Mouse (Mus musculus) liver, embryonic 15.5 days (tissue): ENCODE measurements around the gene Tubg1. TPM values are rescaled to one million over a fixed set of nuclear protein-coding genes. Genes with fewer than 3 reads are reported as not detected.

Experiments
- ATAC-seq: fragments of 200-750 bp; cut with Nextera tagmentation; 2 replicates; pipeline ENCODE4 v1.8.0; 2017; ENCODE audit warnings: moderate number of reproducible peaks, mild to moderate bottlenecking, moderate library complexity; ENCODE audit not compliant: insufficient read depth
- H3K27ac ChIP-seq: fragments of 300-500 bp; sonication (generic); replicated peaks from 2 replicates; pipeline ENCODE4 v1.5.1; 2015; ENCODE audit warnings: mild to moderate bottlenecking, inconsistent platforms
- H3K27me3 ChIP-seq: fragments of 300-500 bp; sonication (generic); 2 replicates; pipeline ENCODE4 v1.6.1; 2015; ENCODE audit warnings: mild to moderate bottlenecking, inconsistent platforms
- H3K36me3 ChIP-seq: fragments of 300-500 bp; sonication (generic); replicated peaks from 2 replicates; pipeline ENCODE4 v1.6.1; 2015; ENCODE audit warnings: moderate library complexity, mild to moderate bottlenecking, inconsistent platforms
- H3K4me1 ChIP-seq: fragments of 300-500 bp; sonication (generic); replicated peaks from 2 replicates; pipeline ENCODE4 v1.6.1; 2015; ENCODE audit warnings: inconsistent platforms
- H3K4me2 ChIP-seq: fragments of 300-500 bp; sonication (generic); 2 replicates; pipeline ENCODE4 v1.6.1; 2015; ENCODE audit warnings: moderate library complexity, mild to moderate bottlenecking, inconsistent platforms
- H3K4me3 ChIP-seq: fragments of 300-500 bp; sonication (generic); replicated peaks from 2 replicates; pipeline ENCODE4 v1.5.1; 2015; ENCODE audit warnings: mild to moderate bottlenecking, inconsistent platforms
- H3K9ac ChIP-seq: fragments of 300-500 bp; sonication (generic); 2 replicates; pipeline ENCODE4 v1.6.1; 2015; ENCODE audit warnings: moderate library complexity, mild to moderate bottlenecking, inconsistent platforms
- H3K9me3 ChIP-seq: fragments of 300-500 bp; sonication (generic); replicated peaks from 2 replicates; pipeline ENCODE4 v1.6.1; 2016; ENCODE audit warnings: inconsistent platforms
- WGBS: fragments of 180-500 bp; shearing (Covaris S2); methylation state at CpG from one replicate; pipeline ENCODE4 v1.1.7; 2015; ENCODE audit warnings: mixed read lengths; ENCODE audit not compliant: insufficient replicate concordance; 5-methylcytosine and 5-hydroxymethylcytosine counted together
- polyA plus RNA-seq: library from polyadenylated mRNA; unstranded; fragments of >200 nt; fragmentation: Nextera tagmentation; extraction: Ambion mirVana; gene quantifications from 2 replicates; pipeline ENCODE4 v1.2.1, GENCODE M21; 2015

Tubg1 gene
- polyA plus RNA-seq, 1 experiment from 2014 or later, result 38.3 TPM

- Histone ChIP-seq H3K4me2 (no peak overlapping the region), H3K9ac (no peak overlapping the region), H3K4me3 (no peak overlapping the region), H3K27ac (no peak overlapping the region), H3K36me3 (no peaks in the 10 kb centered on the region), H3K4me1 (peaks cover 7% of the 10 kb centered on the region; the same call in 1 of the 2 replicates), H3K27me3 (peaks cover 69% of the 10 kb centered on the region), H3K9me3 (no peaks in the 10 kb centered on the region)
- WGBS, result 65% methylated on average over 8 of the region's 8 CpGs
- ATAC-seq, result no peak
These were observed 21.4 kb downstream of the Tubg1 start for GRCm38 (mm10) chr11:101141088-101141487.

DNA sequence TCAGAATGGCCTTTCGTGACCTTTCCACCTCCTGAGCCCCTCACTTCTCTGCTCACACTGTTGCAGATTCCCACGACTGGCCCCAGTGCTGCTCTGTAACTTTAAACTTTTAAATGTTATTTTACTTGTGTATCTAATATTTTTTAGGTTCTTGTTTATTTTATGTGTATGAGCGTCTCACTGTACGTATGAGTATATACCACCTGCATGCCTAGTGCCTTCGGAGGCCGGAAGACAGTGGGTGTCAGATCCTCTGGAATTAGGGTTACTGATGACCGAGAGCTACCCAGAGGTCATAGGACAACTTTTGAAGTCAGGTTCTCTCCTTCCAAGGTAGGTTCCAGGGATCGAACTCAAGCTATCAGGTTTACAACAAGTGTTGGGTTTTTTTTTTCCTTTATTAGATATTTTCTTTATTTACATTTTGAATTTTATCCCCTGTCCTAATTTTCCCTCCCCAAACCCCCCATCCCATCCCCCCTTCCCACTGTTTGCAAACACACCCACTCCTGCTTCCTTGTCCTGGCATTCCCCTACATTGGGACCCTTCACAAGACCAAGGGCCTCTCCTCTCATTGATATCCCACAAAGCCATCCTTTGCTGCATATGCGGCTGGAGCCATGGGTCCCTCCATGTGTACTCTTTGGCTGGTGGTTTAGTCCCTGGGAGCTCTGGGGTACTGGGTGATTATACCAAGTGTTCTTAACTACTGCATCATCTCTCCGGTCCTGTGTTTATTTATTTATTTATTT, 22.7 kb downstream of the Tubg1 start:
- ATAC-seq, result no peak
- no peak overlapping the region for H3K27ac ChIP-seq
- 69% methylated on average over 10 of the region's 10 CpGs for WGBS
- no peaks in the 10 kb centered on the region for H3K36me3 ChIP-seq
- no peak overlapping the region for H3K4me3 ChIP-seq
- no peak overlapping the region for H3K4me2 ChIP-seq
- peaks cover 71% of the 10 kb centered on the region for H3K27me3 ChIP-seq
- H3K9me3 ChIP-seq, result no peaks in the 10 kb centered on the region
- peaks cover 7% of the 10 kb centered on the region; the same call in 1 of the 2 replicates for H3K4me1 ChIP-seq
- H3K9ac ChIP-seq, result no peak overlapping the region

- WGBS, result 13% methylated on average over 19 of the region's 19 CpGs
- H3K4me3 ChIP-seq, result peak overlapping the region; percentile 12
- H3K9ac ChIP-seq, result no peak overlapping the region
- peaks cover 7% of the 10 kb centered on the region; the same call in 1 of the 2 replicates for H3K4me1 ChIP-seq
- peaks cover 62% of the 10 kb centered on the region for H3K27me3 ChIP-seq
- no peak for ATAC-seq
- H3K27ac ChIP-seq, result no peak overlapping the region
- H3K36me3 ChIP-seq, result no peaks in the 10 kb centered on the region
- no peaks in the 10 kb centered on the region for H3K9me3 ChIP-seq
- peak overlapping the region; percentile 48 for H3K4me2 ChIP-seq
These were observed 23.8 kb downstream of the Tubg1 start for GRCm38 (mm10) chr11:101143338-101144225.

GRCm38 (mm10) chr11:101146377-101146776, 26.6 kb downstream of the Tubg1 start:
- Histone ChIP-seq H3K27me3 (peaks cover 35% of the 10 kb centered on the region), H3K4me3 (no peak overlapping the region), H3K9ac (no peak overlapping the region), H3K36me3 (no peaks in the 10 kb centered on the region), H3K27ac (no peak overlapping the region), H3K4me2 (no peak overlapping the region), H3K4me1 (no peaks in the 10 kb centered on the region; the same call in 1 of the 2 replicates), H3K9me3 (no peaks in the 10 kb centered on the region)
- WGBS, result 37% methylated on average over 10 of the region's 10 CpGs
- no peak for ATAC-seq

GRCm38 (mm10) chr11:101148751-101149150, 29.0 kb downstream of the Tubg1 start:
- Histone ChIP-seq H3K9ac (no peak overlapping the region), H3K4me2 (no peak overlapping the region), H3K27me3 (peaks cover 14% of the 10 kb centered on the region), H3K36me3 (no peaks in the 10 kb centered on the region), H3K27ac (no peak overlapping the region), H3K9me3 (no peaks in the 10 kb centered on the region), H3K4me3 (no peak overlapping the region), H3K4me1 (no peaks in the 10 kb centered on the region; the same call in 1 of the 2 replicates)
- WGBS, result 63% methylated on average over 10 of the region's 10 CpGs
- no peak for ATAC-seq

GRCm38 (mm10) chr11:101149178-101150105, 29.7 kb downstream of the Tubg1 start:
- ATAC-seq, result no peak
- Histone ChIP-seq H3K9ac (no peak overlapping the region), H3K4me3 (no peak overlapping the region), H3K9me3 (no peaks in the 10 kb centered on the region), H3K4me1 (no peaks in the 10 kb centered on the region), H3K4me2 (no peak overlapping the region), H3K36me3 (no peaks in the 10 kb centered on the region), H3K27ac (no peak overlapping the region), H3K27me3 (peaks cover 11% of the 10 kb centered on the region; the same call in 1 of the 2 replicates)
- WGBS, result 61% methylated on average over 9 of the region's 9 CpGs

DNA sequence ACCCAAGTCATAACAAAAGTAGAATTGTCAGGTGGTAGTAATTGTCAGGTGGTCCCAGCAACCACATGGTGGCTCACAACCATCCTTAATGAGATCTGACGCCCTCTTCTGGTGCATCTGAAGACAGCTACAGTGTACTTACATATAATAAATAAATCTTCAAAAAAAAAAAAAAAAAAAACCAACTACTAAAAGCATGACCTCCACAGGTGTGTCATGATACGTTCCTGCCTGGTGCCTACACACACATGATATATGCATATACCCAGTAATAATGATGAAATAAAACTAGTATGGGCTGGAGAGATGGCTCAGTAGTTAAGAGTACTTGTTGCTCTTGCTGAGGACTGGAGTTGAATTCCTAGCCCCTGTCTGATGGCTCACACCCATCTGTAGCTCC, 31.3 kb downstream of the Tubg1 start:
- 43% methylated on average over 2 of the region's 2 CpGs for WGBS
- Histone ChIP-seq H3K4me2 (no peak overlapping the region), H3K36me3 (no peaks in the 10 kb centered on the region), H3K4me3 (no peak overlapping the region), H3K9me3 (no peaks in the 10 kb centered on the region), H3K4me1 (peaks cover 6% of the 10 kb centered on the region; the same call in 1 of the 2 replicates), H3K27ac (no peak overlapping the region), H3K9ac (no peak overlapping the region), H3K27me3 (peaks cover 20% of the 10 kb centered on the region)
- no peak for ATAC-seq

DNA sequence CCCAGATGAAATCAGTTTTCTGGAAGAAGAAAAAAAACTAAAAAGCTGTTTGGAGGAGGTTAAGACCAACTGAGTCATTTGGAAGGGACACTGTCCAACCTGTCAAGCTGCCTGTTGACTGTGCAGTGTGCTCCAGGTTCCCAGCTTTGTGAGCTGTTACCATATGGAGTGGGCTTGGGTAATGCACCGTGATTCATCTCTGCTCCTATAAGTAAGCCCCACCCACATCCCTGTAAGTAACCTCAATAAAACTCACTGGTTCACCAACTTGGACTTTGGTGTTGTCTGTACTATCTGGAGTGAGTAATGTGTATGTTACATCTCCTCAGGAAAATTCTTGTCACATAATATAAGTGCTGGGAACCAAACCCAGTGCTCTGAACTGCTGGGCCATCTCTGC, 33.1 kb downstream of the Tubg1 start:
- Histone ChIP-seq H3K4me3 (no peak overlapping the region), H3K9ac (no peak overlapping the region), H3K9me3 (no peaks in the 10 kb centered on the region), H3K27ac (no peak overlapping the region), H3K4me2 (no peak overlapping the region), H3K4me1 (peaks cover 6% of the 10 kb centered on the region; the same call in 1 of the 2 replicates), H3K36me3 (no peaks in the 10 kb centered on the region), H3K27me3 (peaks cover 32% of the 10 kb centered on the region)
- ATAC-seq, result no peak
- 68% methylated on average over 1 of the region's 1 CpGs for WGBS

DNA sequence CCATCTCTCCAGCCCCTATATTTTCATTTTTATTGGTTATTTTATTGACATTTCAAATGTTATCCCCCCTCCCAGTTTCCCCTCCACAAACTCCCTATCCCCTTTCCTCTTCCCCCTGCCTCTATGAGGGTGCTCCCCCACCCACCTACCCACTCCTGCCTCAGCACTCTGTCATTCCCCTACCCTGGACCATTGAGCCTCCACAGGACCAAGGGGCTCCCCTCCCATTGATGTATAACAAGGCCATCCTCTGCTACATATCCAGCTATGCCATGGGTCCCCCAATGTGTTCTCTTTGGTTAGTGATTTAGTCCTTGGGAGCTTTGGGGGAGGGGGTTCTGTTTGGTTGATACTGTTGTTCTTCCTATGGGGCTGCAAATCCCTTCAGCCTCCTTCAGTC, 34.9 kb downstream of the Tubg1 start:
- ATAC-seq, result no peak
- Histone ChIP-seq H3K4me1 (peaks cover 6% of the 10 kb centered on the region; the same call in 1 of the 2 replicates), H3K9ac (no peak overlapping the region), H3K4me3 (no peak overlapping the region), H3K36me3 (no peaks in the 10 kb centered on the region), H3K4me2 (no peak overlapping the region), H3K27ac (no peak overlapping the region), H3K9me3 (no peaks in the 10 kb centered on the region), H3K27me3 (peaks cover 50% of the 10 kb centered on the region)

- Histone ChIP-seq H3K9ac (no peak overlapping the region), H3K4me2 (no peak overlapping the region), H3K9me3 (no peaks in the 10 kb centered on the region), H3K27ac (no peak overlapping the region), H3K36me3 (no peaks in the 10 kb centered on the region), H3K4me3 (no peak overlapping the region), H3K27me3 (peaks cover 54% of the 10 kb centered on the region), H3K4me1 (peaks cover 6% of the 10 kb centered on the region; the same call in 1 of the 2 replicates)
- no peak for ATAC-seq
- WGBS, result 63% methylated on average over 6 of the region's 6 CpGs
These were observed 35.4 kb downstream of the Tubg1 start for GRCm38 (mm10) chr11:101155151-101155550.
